Comparison of ENCODE assay signal across 8 mouse cellular contexts in the genomic region with DNA sequence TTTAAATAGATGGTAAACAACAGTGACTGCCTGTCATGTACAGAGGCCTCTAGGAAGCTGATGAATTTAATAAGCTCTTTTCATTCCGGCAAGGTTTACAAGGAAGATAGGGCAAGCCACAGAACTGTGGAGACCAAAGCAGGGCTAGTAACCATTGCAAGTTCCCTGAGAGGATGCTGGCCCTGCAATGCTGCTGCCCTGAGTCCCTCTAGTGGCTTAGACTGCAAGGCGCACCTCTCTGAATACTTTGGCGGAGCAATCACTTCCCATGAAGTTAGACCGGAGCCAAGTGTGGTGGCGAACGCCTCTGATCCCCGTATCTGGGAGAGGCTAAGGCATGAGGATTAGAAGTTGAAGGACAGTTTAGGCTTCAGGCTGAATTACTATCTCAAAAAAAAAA. TPM values are rescaled to one million over a fixed set of nuclear protein-coding genes. Genes with fewer than 3 reads are reported as not detected.
DNase-seq lines count a peak whose midpoint lies in the region; ATAC-seq and TF ChIP-seq lines count a peak whose summit lies in the region.

No protein-coding gene starts in this region.

- H3K36me3 ChIP-seq in heart, embryonic 11.5 days (ENCODE audit: control insufficient read depth, insufficient read depth, low read length) = no peaks in the 10 kb centered on the region
- H3K36me3 ChIP-seq in hindbrain, postnatal 0 days (ENCODE audit: insufficient read depth, low read length) = no peaks in the 10 kb centered on the region
- H3K36me3 ChIP-seq in midbrain, embryonic 10.5 days = no peaks in the 10 kb centered on the region

- TF ChIP-seq CTCF in hindbrain, postnatal 0 days (IDR thresholded peaks at IDR 0.05; ENCODE audit: low read depth) = peak; percentile 97

- ATAC-seq in heart, embryonic 11.5 days (replicated peaks; ENCODE audit: insufficient number of reproducible peaks, low FRiP score, low TSS enrichment) = no peak
- ATAC-seq in hindbrain, postnatal 0 days = peak; percentile 87

- H3K4me2 ChIP-seq in heart, embryonic 11.5 days = no peak overlapping the region
- no peak overlapping the region for H3K4me2 ChIP-seq in hindbrain, postnatal 0 days (ENCODE audit: low read depth, low read length)

- 3% methylated on average over 7 of the region's 7 CpGs for WGBS in heart, embryonic 11.5 days (ENCODE audit: insufficient replicate concordance)
- WGBS in hindbrain, postnatal 0 days = 4% methylated on average over 7 of the region's 7 CpGs
- WGBS in midbrain, embryonic 10.5 days = 13% methylated on average over 7 of the region's 7 CpGs

- no peaks in the 10 kb centered on the region for H3K27me3 ChIP-seq in heart, embryonic 11.5 days (ENCODE audit: control insufficient read depth, insufficient read depth, low read length)
- no peaks in the 10 kb centered on the region for H3K27me3 ChIP-seq in hindbrain, postnatal 0 days (ENCODE audit: insufficient read depth, low read length)
- H3K27me3 ChIP-seq in midbrain, embryonic 10.5 days (ENCODE audit: low read depth, poor library complexity, severe bottlenecking) = no peaks in the 10 kb centered on the region

- peak; percentile 90 for DNase-seq in heart, adult 11 months
- peak; percentile 81 to 83 for DNase-seq in cerebellum, postnatal 14 days
- peak; percentile 66 to 87 for DNase-seq in frontal cortex, postnatal 36 days (ENCODE audit: low spot score in 2 of 2)
- peak; percentile 92 for DNase-seq in hindbrain, postnatal 0 days (ENCODE audit: low spot score)
- DNase-seq in left cerebral cortex, adult 11 months (ENCODE audit: low spot score) = peak; percentile 57
- peak; percentile 73 for DNase-seq in midbrain, embryonic 10.5 days (ENCODE audit: low spot score)
- peak; percentile 18 to 65 for DNase-seq in spleen, postnatal 4 days (ENCODE audit: low spot score in 2 of 2)

- H3K9me3 ChIP-seq in heart, embryonic 11.5 days (replicated peaks; ENCODE audit: control insufficient read depth, low read length) = no peaks in the 10 kb centered on the region
- H3K9me3 ChIP-seq in hindbrain, postnatal 0 days (ENCODE audit: low read length) = no peaks in the 10 kb centered on the region
- no peaks in the 10 kb centered on the region for H3K9me3 ChIP-seq in midbrain, embryonic 10.5 days (replicated peaks)

- H3K4me3 ChIP-seq in heart, embryonic 11.5 days (ENCODE audit: low read depth, low read length) = no peak overlapping the region
- H3K4me3 ChIP-seq in hindbrain, postnatal 0 days (ENCODE audit: low read length) = no peak overlapping the region
- no peak overlapping the region for H3K4me3 ChIP-seq in midbrain, embryonic 10.5 days

- no peaks in the 10 kb centered on the region for H3K4me1 ChIP-seq in heart, embryonic 11.5 days (ENCODE audit: control insufficient read depth, insufficient read depth, low read length)
- no peaks in the 10 kb centered on the region for H3K4me1 ChIP-seq in hindbrain, postnatal 0 days (ENCODE audit: insufficient read depth, low read length)
- peaks cover 6% of the 10 kb centered on the region; the same call in 1 of the 2 replicates for H3K4me1 ChIP-seq in midbrain, embryonic 10.5 days

- no peak overlapping the region for H3K27ac ChIP-seq in heart, embryonic 11.5 days (ENCODE audit: low read depth, low read length)
- no peak overlapping the region for H3K27ac ChIP-seq in hindbrain, postnatal 0 days
- H3K27ac ChIP-seq in midbrain, embryonic 10.5 days (replicated peaks) = no peak overlapping the region

- no peak overlapping the region for H3K9ac ChIP-seq in heart, embryonic 11.5 days (ENCODE audit: low read depth, low read length)
- no peak overlapping the region for H3K9ac ChIP-seq in hindbrain, postnatal 0 days (replicated peaks; ENCODE audit: low read length)

RNA-seq across cellular contexts. Expression of gene Zbed3, which starts 36.4 kb away (rescaled TPM):
- polyA plus RNA-seq in heart, embryonic 11.5 days (2014; fragmentation: Nextera tagmentation; extraction: Ambion mirVana) = 56.0 and 57.8 TPM in 2 replicates
- 20.5 and 24.1 TPM in 2 replicates for total RNA-seq in hindbrain, postnatal 0 days (2014; rRNA removed)
- polyA plus RNA-seq in hindbrain, postnatal 0 days (2015; fragmentation: Nextera tagmentation; extraction: Ambion mirVana) = 34.3 and 38.2 TPM in 2 replicates
- 47.6 and 56.1 TPM in 2 replicates for polyA plus RNA-seq in midbrain, embryonic 10.5 days (2016; fragmentation: Nextera tagmentation; extraction: Ambion mirVana)

RNA-seq across cellular contexts. Expression of gene Pde8b, which starts 36.9 kb away (rescaled TPM):
- 0.69 and 1.3 TPM in 2 replicates for polyA plus RNA-seq in heart, embryonic 11.5 days (2014; fragmentation: Nextera tagmentation; extraction: Ambion mirVana)
- total RNA-seq in hindbrain, postnatal 0 days (2014; rRNA removed) = 26.4 and 30.6 TPM in 2 replicates
- 7.6 and 8.1 TPM in 2 replicates for polyA plus RNA-seq in hindbrain, postnatal 0 days (2015; fragmentation: Nextera tagmentation; extraction: Ambion mirVana)
- 1.3 and 1.5 TPM in 2 replicates for polyA plus RNA-seq in midbrain, embryonic 10.5 days (2016; fragmentation: Nextera tagmentation; extraction: Ambion mirVana)

Comparison
In these comparisons a context has a peak if more than half of its experiments do, and no peak if none do; other contexts are left out.
1. DNase-seq: peak in every context shown above with its lines; median percentile 92 in hindbrain, postnatal 0 days; 90 in heart, adult 11 months; 82 in cerebellum, postnatal 14 days; 76 in frontal cortex, postnatal 36 days; 73 in midbrain, embryonic 10.5 days; 57 in left cerebral cortex, adult 11 months; 42 in spleen, postnatal 4 days.